Mouse (Mus musculus): Measurements from ENCODE around the gene Borcs8.

Borcs8 gene

GRCm38 (mm10) chr8:70139026-70139857 is at the start of gene Borcs8, which contains the start of the genes Rfxank and Mef2b:
Gene Borcs8 (plus strand): TSS chr8:70139499.
Gene Rfxank (minus strand): TSS chr8:70139154.
Gene Mef2b (plus strand): TSS chr8:70139711.
- peak; percentile 99 for DNase-seq

- DNase-seq, result no peak
These were observed 46.5 kb upstream of the Borcs8 start for GRCm38 (mm10) chr8:70092786-70093185.

- no peak for DNase-seq
These were observed 40.0 kb upstream of the Borcs8 start for GRCm38 (mm10) chr8:70099276-70099675.

GRCm38 (mm10) chr8:70100241-70100640 is 39.1 kb upstream of the Borcs8 start:
- no peak for DNase-seq

- peak; percentile 42 for DNase-seq
These were observed 34.8 kb upstream of the Borcs8 start for GRCm38 (mm10) chr8:70104506-70104905.

- no peak for DNase-seq
These were observed 34.4 kb upstream of the Borcs8 start for GRCm38 (mm10) chr8:70104922-70105321.

GRCm38 (mm10) chr8:70110451-70110850 is 28.8 kb upstream of the Borcs8 start:
- DNase-seq, result no peak

- DNase-seq, result no peak
These were observed 28.0 kb upstream of the Borcs8 start for GRCm38 (mm10) chr8:70111192-70111795.

GRCm38 (mm10) chr8:70112401-70113016 is 26.8 kb upstream of the Borcs8 start:
- DNase-seq, result peak; percentile 47

- no peak for DNase-seq
These were observed 24.8 kb upstream of the Borcs8 start for GRCm38 (mm10) chr8:70114488-70114887.

GRCm38 (mm10) chr8:70114892-70115291 is 24.4 kb upstream of the Borcs8 start:
- no peak for DNase-seq

- peak; percentile 84 for DNase-seq
These were observed 21.7 kb upstream of the Borcs8 start for GRCm38 (mm10) chr8:70117611-70118010.

GRCm38 (mm10) chr8:70118726-70119700 is 20.3 kb upstream of the Borcs8 start:
- peak; percentile 78 for DNase-seq

- peak; percentile 91 for DNase-seq
These were observed 18.6 kb upstream of the Borcs8 start, which contains the start of gene Ncan for GRCm38 (mm10) chr8:70120667-70121066. Gene Ncan (minus strand): TSS chr8:70120873.

- DNase-seq, result peak; percentile 16
These were observed 16.4 kb upstream of the Borcs8 start for GRCm38 (mm10) chr8:70122863-70123262.

- DNase-seq, result no peak
These were observed 14.3 kb upstream of the Borcs8 start for GRCm38 (mm10) chr8:70124992-70125391.

GRCm38 (mm10) chr8:70128435-70128834 is 10.9 kb upstream of the Borcs8 start:
- DNase-seq, result no peak

- no peak for DNase-seq
These were observed 9.9 kb upstream of the Borcs8 start for GRCm38 (mm10) chr8:70129309-70129952.

- no peak for DNase-seq
These were observed 9.2 kb upstream of the Borcs8 start for GRCm38 (mm10) chr8:70130066-70130465.

- peak; percentile 94 for DNase-seq
These were observed 8.0 kb upstream of the Borcs8 start, which contains the start of gene Nr2c2ap for GRCm38 (mm10) chr8:70131166-70131883. Gene Nr2c2ap (plus strand): TSS chr8:70131333.

GRCm38 (mm10) chr8:70134086-70134485 is 5.2 kb upstream of the Borcs8 start:
- DNase-seq, result no peak
